Mouse (Mus musculus): ENCODE measurements around the gene Khdc1c. TPM values are rescaled to one million over a fixed set of nuclear protein-coding genes. Genes with fewer than 3 reads are reported as not detected.

Khdc1c gene
- not detected in 2 replicates for polyA plus RNA-seq (2012; ENCODE audit: low replicate concordance)

GRCm38 (mm10) chr1:21368031-21368430, at the start of gene Khdc1c:
Gene Khdc1c, plus strand, starts transcription at chr1:21368331.

GRCm38 (mm10) chr1:21349341-21349740, 18.8 kb upstream of the Khdc1c start, which contains the start of gene Khdc1a:
Gene Khdc1a, plus strand, starts transcription at chr1:21349641.

GRCm38 (mm10) chr1:21383256-21383655, 15.1 kb downstream of the Khdc1c start, which contains the start of gene Khdc1b:
Gene Khdc1b, plus strand, starts transcription at chr1:21383556.

Other genes starting within 250 kb of the Khdc1c start
- 0.41 TPM in 1 of 2 replicates, not detected in the other for gene Tmem14a, start 149.8 kb upstream of the Khdc1c start, polyA plus RNA-seq (2012; ENCODE audit: low replicate concordance)
- gene Gsta3, start 127.7 kb upstream of the Khdc1c start, polyA plus RNA-seq (2012; ENCODE audit: low replicate concordance), result 0.16 TPM in 1 of 2 replicates, not detected in the other
- not detected in 2 replicates for gene Khdc1a, start 18.7 kb upstream of the Khdc1c start, polyA plus RNA-seq (2012; ENCODE audit: low replicate concordance)
- not detected in 2 replicates for gene Khdc1b, start 15.2 kb downstream of the Khdc1c start, polyA plus RNA-seq (2012; ENCODE audit: low replicate concordance)

Data from leukemia stem cell, adult 10-12 weeks (primary cell).